ENCODE assay signal across 10 mouse cellular contexts in the genomic region with DNA sequence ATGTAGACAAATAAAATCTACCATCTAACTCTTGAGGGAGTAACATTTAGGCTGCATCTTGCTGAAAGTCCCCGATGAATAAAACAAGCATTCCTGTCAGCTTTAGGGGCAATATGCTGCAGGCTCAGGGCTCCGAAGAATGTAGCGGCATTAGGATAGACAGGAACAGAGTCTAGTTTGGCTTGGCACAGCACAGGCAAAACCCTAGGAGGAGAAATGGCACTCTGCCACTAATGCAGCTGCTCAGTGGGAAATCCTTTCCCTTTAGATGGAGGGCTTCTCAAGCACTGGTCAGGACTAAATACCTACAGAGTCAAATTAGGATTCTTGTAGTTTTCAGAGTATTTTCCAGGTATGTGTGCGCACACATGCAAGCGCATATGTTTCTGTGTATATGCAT.
DNase-seq lines count a peak whose midpoint lies in the region; ATAC-seq and TF ChIP-seq lines count a peak whose summit lies in the region.
"Had no signal": no experiment of that assay in that cellular context is flagged by ENCODE, and none has a peak within 500 bp of the region (broad histone marks: within the 10 kb centered on the region; RNA-seq: fewer than 3 reads in every experiment).

No protein-coding gene starts in this region.

- no peak overlapping the region for H3K4me3 ChIP-seq in heart, postnatal 0 days (ENCODE audit: low read depth, low read length)
- H3K4me3 ChIP-seq in layer of hippocampus, adult 2 months, result no peak overlapping the region
- H3K4me3 ChIP-seq: embryonic facial prominence, embryonic 12.5 days had no signal

- DNase-seq in heart, postnatal 0 days (ENCODE audit: low spot score), result peak; percentile 52
- no peak for DNase-seq in heart, adult 8-10 months (ENCODE audit: low spot score)
- peak; percentile 15 to 21 for DNase-seq in layer of hippocampus, postnatal 10 days (ENCODE audit: low spot score in 2 of 2)
- DNase-seq in layer of hippocampus, adult 2 months (ENCODE audit: low spot score in 2 of 2), result no peak
- DNase-seq in Muller cell, postnatal 12 days (ENCODE audit: inconsistent ontology term), result peak; percentile 48
- DNase-seq in cerebellum, adult 18-20 months, result peak; percentile 83 to 90
- no peak for DNase-seq in B cell, adult 2 months

- H3K4me2 ChIP-seq in heart, postnatal 0 days (ENCODE audit: low read depth, low read length), result no peak overlapping the region
- H3K4me2 ChIP-seq: embryonic facial prominence, embryonic 12.5 days had no signal

- H3K9ac ChIP-seq in heart, postnatal 0 days (replicated peaks; ENCODE audit: low read depth, low read length), result no peak overlapping the region
- H3K9ac ChIP-seq: embryonic facial prominence, embryonic 12.5 days; liver, embryonic 14.5 days had no signal

- ATAC-seq in heart, postnatal 0 days (ENCODE audit: insufficient read depth, low read depth), result no peak
- ATAC-seq: midbrain, embryonic 16.5 days had no signal

- TF ChIP-seq EP300 in heart, postnatal 0 days (IDR thresholded peaks at IDR 0.05; ENCODE audit: low read depth), result no peak

- H3K27ac ChIP-seq in heart, postnatal 0 days (ENCODE audit: low read depth), result no peak overlapping the region
- no peak overlapping the region for H3K27ac ChIP-seq in layer of hippocampus, adult 2 months
- H3K27ac ChIP-seq: embryonic facial prominence, embryonic 12.5 days; liver, embryonic 14.5 days had no signal

- H3K27me3 ChIP-seq in heart, postnatal 0 days (ENCODE audit: control insufficient read depth, insufficient read depth, low read length), result no peaks in the 10 kb centered on the region
- H3K27me3 ChIP-seq: embryonic facial prominence, embryonic 12.5 days had no signal

- H3K9me3 ChIP-seq in heart, postnatal 0 days (replicated peaks; ENCODE audit: control insufficient read depth, low read length), result no peaks in the 10 kb centered on the region
- H3K9me3 ChIP-seq: embryonic facial prominence, embryonic 12.5 days had no signal

- TF ChIP-seq CTCF in heart, postnatal 0 days (IDR thresholded peaks at IDR 0.05; ENCODE audit: low read depth), result no peak
- no peak for TF ChIP-seq CTCF in layer of hippocampus, adult 2 months (conservative IDR thresholded peaks at IDR 0.05)

- H3K36me3 ChIP-seq in heart, postnatal 0 days (replicated peaks; ENCODE audit: control insufficient read depth, insufficient read depth, low read length), result no peaks in the 10 kb centered on the region
- H3K36me3 ChIP-seq: embryonic facial prominence, embryonic 12.5 days had no signal

- WGBS in heart, postnatal 0 days, result 70% methylated on average over 5 of the region's 5 CpGs

- H3K4me1 ChIP-seq in heart, postnatal 0 days (ENCODE audit: control insufficient read depth, insufficient read depth), result no peaks in the 10 kb centered on the region
- H3K4me1 ChIP-seq: embryonic facial prominence, embryonic 12.5 days had no signal

Comparison
In these comparisons a context has a peak if more than half of its experiments do, and no peak if none do; other contexts are left out.
1. DNase-seq: peak in heart, postnatal 0 days (single experiment), layer of hippocampus, postnatal 10 days (2 of 2), Muller cell, postnatal 12 days (single experiment) and cerebellum, adult 18-20 months (2 of 2); none in heart, adult 8-10 months (single experiment), layer of hippocampus, adult 2 months (0 of 2) and B cell, adult 2 months (0 of 2).